Mouse (Mus musculus): ENCODE measurements at regions not wholly inside any gene's neighbourhood (a gene's known extent, or its start where the extent isn't known, plus 50 kb on each side); places are given as distances from the start of the nearest gene placed in this dataset.

DNA sequence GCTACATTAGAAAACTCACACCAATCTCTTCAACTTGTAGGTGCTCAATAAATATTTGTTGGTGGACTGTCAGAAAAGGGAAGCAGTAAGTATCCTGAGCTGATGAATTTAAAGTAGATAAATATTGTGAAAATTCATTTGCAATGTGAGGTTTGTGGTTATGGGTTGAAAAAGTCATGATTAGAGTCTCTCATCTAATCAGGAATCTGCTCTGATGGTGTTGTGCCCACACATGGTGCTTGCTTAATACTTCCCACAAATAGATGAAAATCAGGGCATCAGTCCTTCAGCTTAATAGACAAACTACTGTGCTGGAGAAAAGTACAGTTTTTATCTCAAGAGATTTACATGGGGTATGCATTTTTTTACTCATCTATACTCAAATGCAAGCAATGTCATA lies 59.9 kb downstream of the S1pr1 start:
- Histone ChIP-seq H3K4me1 (ENCODE audit: control insufficient read depth, insufficient read depth, low read length) (no peaks in the 10 kb centered on the region), H3K27ac (ENCODE audit: control insufficient read depth, insufficient read depth, low read depth, low read length, poor library complexity) (no peak overlapping the region), H3K4me3 (replicated peaks; ENCODE audit: control insufficient read depth, low read depth, low read length) (no peak overlapping the region)
- TF ChIP-seq CTCF (IDR thresholded peaks at IDR 0.05; ENCODE audit: control insufficient read depth, insufficient read depth, low read length) (no peak), POLR2A (IDR thresholded peaks at IDR 0.05; ENCODE audit: borderline replicate concordance, control insufficient read depth, low read depth, low read length) (no peak)

DNA sequence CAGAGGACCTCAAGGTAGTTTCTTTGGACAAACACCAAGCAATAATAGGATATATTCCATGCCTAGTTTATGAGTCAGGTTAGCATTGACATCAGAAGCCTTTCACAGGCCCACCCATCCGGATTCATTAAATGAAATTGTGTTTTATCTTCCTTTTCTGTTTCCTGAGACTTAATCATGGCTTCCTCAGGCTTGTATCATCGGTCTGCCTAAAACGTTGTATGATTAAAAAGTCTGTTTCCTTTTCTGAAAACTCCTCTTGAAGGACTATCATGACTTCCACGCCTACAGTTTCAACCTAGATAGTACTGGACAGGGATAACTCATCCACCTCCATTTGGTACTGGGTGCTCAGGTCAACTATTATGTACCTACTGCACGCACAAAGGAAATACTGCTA lies 62.6 kb downstream of the S1pr1 start:
- 60% methylated on average over 5 of the region's 5 CpGs for WGBS
- Histone ChIP-seq H3K4me3 (replicated peaks; ENCODE audit: control insufficient read depth, low read depth, low read length) (no peak overlapping the region), H3K4me1 (ENCODE audit: control insufficient read depth, insufficient read depth, low read length) (no peaks in the 10 kb centered on the region), H3K27ac (ENCODE audit: control insufficient read depth, insufficient read depth, low read depth, low read length, poor library complexity) (no peak overlapping the region)
- TF ChIP-seq POLR2A (IDR thresholded peaks at IDR 0.05; ENCODE audit: borderline replicate concordance, control insufficient read depth, low read depth, low read length): no peak
- no peak for TF ChIP-seq CTCF (IDR thresholded peaks at IDR 0.05; ENCODE audit: control insufficient read depth, insufficient read depth, low read length)

GRCm38 (mm10) chr3:115649338-115650117 lies 65.3 kb downstream of the S1pr1 start:
- H3K4me1 ChIP-seq (ENCODE audit: control insufficient read depth, insufficient read depth, low read length): no peaks in the 10 kb centered on the region; the same call in 1 of the 2 replicates
- no peak overlapping the region for H3K27ac ChIP-seq (ENCODE audit: control insufficient read depth, insufficient read depth, low read depth, low read length, poor library complexity)
- TF ChIP-seq POLR2A (IDR thresholded peaks at IDR 0.05; ENCODE audit: borderline replicate concordance, control insufficient read depth, low read depth, low read length) (no peak), CTCF (IDR thresholded peaks at IDR 0.05; ENCODE audit: control insufficient read depth, insufficient read depth, low read length) (no peak)
- WGBS: 38% methylated on average over 3 of the region's 3 CpGs
- no peak overlapping the region for H3K4me3 ChIP-seq (replicated peaks; ENCODE audit: control insufficient read depth, low read depth, low read length)

DNA sequence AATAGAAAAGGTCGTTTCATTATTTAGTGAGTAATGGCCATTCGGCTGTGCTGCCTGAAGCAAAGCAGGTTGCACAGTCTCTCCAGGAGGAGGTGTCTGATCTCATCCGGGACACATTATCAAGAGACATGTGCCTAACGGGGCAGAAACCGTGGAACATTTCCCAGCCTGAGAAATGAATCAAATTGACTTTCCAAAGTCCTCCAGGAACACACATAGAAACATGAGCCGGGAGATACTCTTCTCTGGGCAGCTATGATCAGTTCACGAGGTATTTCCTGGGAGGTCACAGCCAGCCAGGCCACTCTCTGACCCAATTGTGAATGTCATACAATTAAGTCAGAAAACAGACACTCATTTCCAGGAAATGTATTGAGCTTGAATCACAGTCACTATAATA lies 67.9 kb downstream of the S1pr1 start:
- Histone ChIP-seq H3K4me3 (replicated peaks; ENCODE audit: control insufficient read depth, low read depth, low read length) (no peak overlapping the region), H3K4me1 (ENCODE audit: control insufficient read depth, insufficient read depth, low read length) (peaks cover 3% of the 10 kb centered on the region; the same call in 1 of the 2 replicates)
- WGBS: 80% methylated on average over 7 of the region's 7 CpGs

GRCm38 (mm10) chr3:115644307-115644706 lies 70.6 kb downstream of the S1pr1 start:
- TF ChIP-seq CTCF (IDR thresholded peaks at IDR 0.05; ENCODE audit: control insufficient read depth, insufficient read depth, low read length) (no peak), POLR2A (IDR thresholded peaks at IDR 0.05; ENCODE audit: borderline replicate concordance, control insufficient read depth, low read depth, low read length) (no peak)
- Histone ChIP-seq H3K27ac (ENCODE audit: control insufficient read depth, insufficient read depth, low read depth, low read length, poor library complexity) (peak overlapping the region; percentile 46), H3K4me1 (ENCODE audit: control insufficient read depth, insufficient read depth, low read length) (peaks cover 3% of the 10 kb centered on the region; the same call in 1 of the 2 replicates), H3K4me3 (replicated peaks; ENCODE audit: control insufficient read depth, low read depth, low read length) (no peak overlapping the region)
- 5% methylated on average over 5 of the region's 5 CpGs for WGBS

More for the DNA sequence above, 67.9 kb downstream of the S1pr1 start:
- TF ChIP-seq CTCF (IDR thresholded peaks at IDR 0.05; ENCODE audit: control insufficient read depth, insufficient read depth, low read length): no peak
- no peak for TF ChIP-seq POLR2A (IDR thresholded peaks at IDR 0.05; ENCODE audit: borderline replicate concordance, control insufficient read depth, low read depth, low read length)
- no peak overlapping the region for H3K27ac ChIP-seq (ENCODE audit: control insufficient read depth, insufficient read depth, low read depth, low read length, poor library complexity)

DNA sequence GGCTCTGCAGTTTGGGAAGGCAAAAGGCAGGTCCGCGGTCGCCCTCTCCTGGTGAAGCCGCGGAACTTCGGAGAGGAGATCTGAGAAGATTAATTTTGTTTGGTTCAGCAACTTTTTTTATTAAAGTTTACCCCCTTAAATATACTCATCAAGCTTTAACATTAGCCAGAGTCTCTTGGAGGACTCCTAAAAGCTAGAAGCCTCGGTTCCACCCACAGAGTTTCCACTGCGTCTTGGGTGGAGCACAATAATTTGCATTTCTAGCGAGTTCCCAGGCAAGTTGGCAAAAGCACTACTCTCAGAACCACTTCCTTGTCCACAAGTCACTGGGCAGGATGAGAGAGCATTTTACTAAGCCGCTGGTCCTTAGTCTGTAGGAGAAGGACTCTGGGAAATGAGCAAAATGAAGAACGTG lies 72.0 kb downstream of the S1pr1 start:
- Histone ChIP-seq H3K27ac (ENCODE audit: control insufficient read depth, insufficient read depth, low read depth, low read length, poor library complexity) (peak overlapping the region; percentile 24), H3K4me1 (ENCODE audit: control insufficient read depth, insufficient read depth, low read length) (peaks cover 3% of the 10 kb centered on the region; the same call in 1 of the 2 replicates), H3K4me3 (replicated peaks; ENCODE audit: control insufficient read depth, low read depth, low read length) (peak overlapping the region; percentile 46)
- TF ChIP-seq POLR2A (IDR thresholded peaks at IDR 0.05; ENCODE audit: borderline replicate concordance, control insufficient read depth, low read depth, low read length) (no peak), CTCF (IDR thresholded peaks at IDR 0.05; ENCODE audit: control insufficient read depth, insufficient read depth, low read length) (peak; percentile 80)
- WGBS: under 1% methylated on average over 11 of the region's 11 CpGs

DNA sequence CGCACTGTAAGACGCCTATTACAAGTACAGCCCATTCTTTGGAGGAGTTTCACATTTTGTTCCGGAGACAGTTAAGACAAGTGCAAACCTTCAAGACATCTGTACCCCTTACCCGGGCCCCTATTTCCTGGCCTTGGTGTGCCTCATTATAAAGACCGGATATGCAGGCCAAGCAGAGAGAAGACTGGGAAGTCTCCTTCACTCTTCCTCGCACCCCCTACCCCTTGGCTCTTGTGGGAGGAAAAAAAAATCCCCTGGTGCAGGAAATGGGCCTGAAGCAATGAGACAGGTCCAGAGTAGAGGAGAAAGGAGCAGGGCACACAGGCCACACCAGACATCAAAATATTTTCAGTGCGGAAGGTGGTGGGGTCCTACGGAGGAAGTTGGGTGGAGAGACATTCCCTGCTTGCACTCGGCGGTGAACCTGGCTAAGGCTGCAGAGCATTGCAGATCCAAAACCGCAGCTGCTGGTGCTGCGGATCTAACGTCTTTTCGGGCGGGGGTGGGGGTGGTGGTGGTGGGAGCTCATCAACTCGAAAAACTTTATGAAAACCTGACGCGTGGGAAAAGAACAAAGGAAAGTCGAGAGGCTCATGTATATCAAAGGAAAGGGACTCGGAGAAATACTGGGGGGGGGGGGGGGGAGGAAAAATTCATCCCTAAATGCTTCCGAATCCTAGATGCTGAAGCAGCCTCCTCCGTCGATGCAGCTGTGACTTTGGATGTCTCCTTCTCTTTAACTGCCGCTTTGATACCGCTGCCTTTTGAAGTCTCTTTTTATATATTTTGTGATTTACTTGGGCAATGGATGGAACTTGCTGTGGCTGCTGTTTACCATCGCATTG lies 72.6 kb downstream of the S1pr1 start:
- TF ChIP-seq POLR2A (IDR thresholded peaks at IDR 0.05; ENCODE audit: borderline replicate concordance, control insufficient read depth, low read depth, low read length) (no peak), CTCF (IDR thresholded peaks at IDR 0.05; ENCODE audit: control insufficient read depth, insufficient read depth, low read length) (no peak)
- H3K4me3 ChIP-seq (replicated peaks; ENCODE audit: control insufficient read depth, low read depth, low read length): peak overlapping the region; percentile 57
- WGBS: under 1% methylated on average over 26 of the region's 26 CpGs
- H3K27ac ChIP-seq (ENCODE audit: control insufficient read depth, insufficient read depth, low read depth, low read length, poor library complexity): peak overlapping the region; percentile 67
- H3K4me1 ChIP-seq (ENCODE audit: control insufficient read depth, insufficient read depth, low read length): peaks cover 3% of the 10 kb centered on the region; the same call in 1 of the 2 replicates

DNA sequence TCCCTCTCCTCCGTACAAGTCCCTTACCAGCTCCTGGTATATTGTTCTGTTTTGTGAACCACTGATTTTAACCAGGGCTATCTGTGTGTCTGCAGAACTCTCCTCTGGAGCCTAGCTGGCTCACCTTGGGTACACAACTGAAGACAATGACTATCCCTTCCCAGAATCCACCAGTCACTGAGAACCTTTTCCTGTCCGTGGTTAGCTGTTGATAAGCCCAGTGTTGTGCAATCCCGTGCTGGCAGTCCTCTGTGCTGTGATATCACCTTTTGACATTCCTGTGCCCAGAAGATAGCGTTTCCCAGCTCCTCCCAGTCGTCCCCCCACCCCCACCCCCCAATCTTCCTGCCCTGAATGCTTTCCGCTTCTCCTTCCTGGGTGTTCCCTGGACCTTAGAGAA lies 73.5 kb downstream of the S1pr1 start:
- H3K4me3 ChIP-seq (replicated peaks; ENCODE audit: control insufficient read depth, low read depth, low read length): no peak overlapping the region
- TF ChIP-seq CTCF (IDR thresholded peaks at IDR 0.05; ENCODE audit: control insufficient read depth, insufficient read depth, low read length) (no peak), POLR2A (IDR thresholded peaks at IDR 0.05; ENCODE audit: borderline replicate concordance, control insufficient read depth, low read depth, low read length) (no peak)
- H3K4me1 ChIP-seq (ENCODE audit: control insufficient read depth, insufficient read depth, low read length): peaks cover 3% of the 10 kb centered on the region; the same call in 1 of the 2 replicates
- 6% methylated on average over 6 of the region's 6 CpGs for WGBS
- H3K27ac ChIP-seq (ENCODE audit: control insufficient read depth, insufficient read depth, low read depth, low read length, poor library complexity): no peak overlapping the region; the same call in 1 of the 2 replicates
